Mouse (Mus musculus) brain, embryonic 14.5 days (tissue): ENCODE results near the gene Pm20d2.

ENCODE experiments used
- CTCF ChIP-seq: fragments of 200-500 bp; IDR thresholded peaks from 2 replicates; pipeline ENCODE4 v1.5.1; 2012; ENCODE audit warnings: inconsistent platforms, mild to moderate bottlenecking, moderate library complexity, borderline replicate concordance; ENCODE audit not compliant: insufficient read depth, insufficient read length; ENCODE audit errors: extremely low read depth
- POLR2A ChIP-seq: fragments of 200-500 bp; IDR thresholded peaks from 2 replicates; pipeline ENCODE4 v1.6.1; 2012; ENCODE audit warnings: mild to moderate bottlenecking, inconsistent platforms, borderline replicate concordance; ENCODE audit not compliant: poor library complexity, insufficient read depth, insufficient read length, severe bottlenecking; ENCODE audit errors: extremely low read depth

DNA sequence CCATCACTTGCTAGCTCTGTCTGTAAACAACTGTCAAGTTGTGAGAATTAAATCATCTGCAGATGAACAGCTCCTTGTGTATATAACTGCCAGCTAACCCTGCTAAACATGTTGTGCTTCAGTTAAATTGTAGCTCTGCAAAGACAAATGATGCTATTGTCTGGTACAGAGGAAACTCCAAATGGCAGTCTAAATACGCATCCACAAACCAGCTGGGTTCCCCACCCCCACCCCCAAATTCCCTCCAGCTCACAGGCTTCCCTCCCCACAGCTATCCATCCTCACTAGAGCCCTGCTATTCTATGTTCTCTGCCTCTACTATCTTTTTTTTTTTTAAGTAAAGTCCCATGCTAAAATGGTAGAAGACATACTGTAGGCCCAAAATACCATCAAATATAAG lies 32.3 kb upstream of the Pm20d2 start:
- no peak for TF ChIP-seq POLR2A
- TF ChIP-seq CTCF, result no peak
